In genomic region chr1:42387919-42388684, GRCm38 (mm10) we compare ENCODE assay signal across 18 mouse cellular contexts.
DNase-seq lines count a peak whose midpoint lies in the region; ATAC-seq and TF ChIP-seq lines count a peak whose summit lies in the region.
"Had no signal": no experiment of that assay in that cellular context is flagged by ENCODE, and none has a peak within 500 bp of the region (broad histone marks: within the 10 kb centered on the region; RNA-seq: fewer than 3 reads in every experiment).

No protein-coding gene starts in this region.

- H3K27me3 ChIP-seq in heart, embryonic 11.5 days (ENCODE audit: control insufficient read depth, insufficient read depth, low read length) = no peaks in the 10 kb centered on the region
- H3K27me3 ChIP-seq in heart, embryonic 10.5 days (ENCODE audit: insufficient read depth, poor library complexity, severe bottlenecking) = no peaks in the 10 kb centered on the region
- no peaks in the 10 kb centered on the region for H3K27me3 ChIP-seq in kidney, postnatal 0 days (ENCODE audit: insufficient read depth, low read length)
- no peaks in the 10 kb centered on the region for H3K27me3 ChIP-seq in E14TG2a.4 (ENCODE audit: insufficient read depth, low read length)
- no peaks in the 10 kb centered on the region for H3K27me3 ChIP-seq in intestine, embryonic 16.5 days (replicated peaks; ENCODE audit: control insufficient read depth, insufficient read depth, low read length)

- no peaks in the 10 kb centered on the region for H3K4me1 ChIP-seq in heart, embryonic 11.5 days (ENCODE audit: control insufficient read depth, insufficient read depth, low read length)
- no peaks in the 10 kb centered on the region for H3K4me1 ChIP-seq in heart, embryonic 10.5 days
- H3K4me1 ChIP-seq in kidney, postnatal 0 days (replicated peaks; ENCODE audit: insufficient read depth, low read length) = no peaks in the 10 kb centered on the region
- peaks cover 11% of the 10 kb centered on the region; the same call in 1 of the 2 replicates for H3K4me1 ChIP-seq in E14TG2a.4 (replicated peaks; ENCODE audit: low read depth, low read length)
- H3K4me1 ChIP-seq in intestine, embryonic 16.5 days (ENCODE audit: control insufficient read depth, insufficient read depth, low read length) = peaks cover 3% of the 10 kb centered on the region; the same call in 1 of the 2 replicates

- no peaks in the 10 kb centered on the region for H3K9me3 ChIP-seq in heart, embryonic 11.5 days (replicated peaks; ENCODE audit: control insufficient read depth, low read length)
- H3K9me3 ChIP-seq in heart, embryonic 10.5 days = no peaks in the 10 kb centered on the region
- H3K9me3 ChIP-seq in kidney, postnatal 0 days (replicated peaks; ENCODE audit: low read length) = no peaks in the 10 kb centered on the region
- H3K9me3 ChIP-seq in E14TG2a.4 (ENCODE audit: low read length) = peaks cover 7% of the 10 kb centered on the region
- H3K9me3 ChIP-seq in intestine, embryonic 16.5 days (ENCODE audit: control insufficient read depth, low read length) = no peaks in the 10 kb centered on the region

- no peak for DNase-seq in heart, embryonic 10.5 days (ENCODE audit: low spot score)
- peak; percentile 21 for DNase-seq in kidney, postnatal 0 days (ENCODE audit: low spot score)
- no peak for DNase-seq in kidney, adult 18-20 months
- DNase-seq in testis, postnatal 10 days (ENCODE audit: low spot score) = no peak
- no peak for DNase-seq in cerebellum, postnatal 36 days
- DNase-seq: adrenal gland, adult 8-10 months; B cell, adult 2 months; cerebellum, postnatal 14 days; lung, adult 2 months; right cerebral cortex, postnatal 25 days; thymus, postnatal 14 days had no signal

- H3K9ac ChIP-seq in heart, embryonic 11.5 days (ENCODE audit: low read depth, low read length) = no peak overlapping the region
- no peak overlapping the region for H3K9ac ChIP-seq in kidney, postnatal 0 days (ENCODE audit: low read depth, low read length)
- H3K9ac ChIP-seq in intestine, embryonic 16.5 days (ENCODE audit: low read depth, low read length) = no peak overlapping the region

- H3K4me3 ChIP-seq in heart, embryonic 11.5 days (ENCODE audit: low read depth, low read length) = no peak overlapping the region
- no peak overlapping the region for H3K4me3 ChIP-seq in heart, embryonic 10.5 days
- no peak overlapping the region for H3K4me3 ChIP-seq in kidney, postnatal 0 days (replicated peaks; ENCODE audit: low read depth, low read length)
- peak overlapping the region; percentile 17; the same call in 1 of the 2 replicates for H3K4me3 ChIP-seq in E14TG2a.4 (replicated peaks; ENCODE audit: low read length)
- no peak overlapping the region for H3K4me3 ChIP-seq in intestine, embryonic 16.5 days (ENCODE audit: low read length)
- H3K4me3 ChIP-seq: layer of hippocampus, adult 2 months; myocyte had no signal

- no peak for TF ChIP-seq CTCF in kidney, postnatal 0 days (IDR thresholded peaks at IDR 0.05; ENCODE audit: low read depth)
- no peak for TF ChIP-seq CTCF in E14TG2a.4 (conservative IDR thresholded peaks at IDR 0.05; ENCODE audit: low read length)

- no peaks in the 10 kb centered on the region for H3K36me3 ChIP-seq in heart, embryonic 11.5 days (ENCODE audit: control insufficient read depth, insufficient read depth, low read length)
- no peaks in the 10 kb centered on the region for H3K36me3 ChIP-seq in heart, embryonic 10.5 days
- no peaks in the 10 kb centered on the region for H3K36me3 ChIP-seq in kidney, postnatal 0 days (ENCODE audit: insufficient read depth, low read length)
- no peaks in the 10 kb centered on the region for H3K36me3 ChIP-seq in E14TG2a.4 (ENCODE audit: insufficient read depth, low read length)
- H3K36me3 ChIP-seq in intestine, embryonic 16.5 days (ENCODE audit: control insufficient read depth, insufficient read depth, low read length) = no peaks in the 10 kb centered on the region

- ATAC-seq in heart, embryonic 11.5 days (replicated peaks; ENCODE audit: insufficient number of reproducible peaks, low FRiP score, low TSS enrichment) = no peak
- ATAC-seq in kidney, postnatal 0 days (replicated peaks; ENCODE audit: low FRiP score, low read depth) = no peak
- ATAC-seq in intestine, embryonic 16.5 days = peak; percentile 98
- ATAC-seq: inflammation-experienced regulatory T-cells, adult 6 months had no signal

- peak overlapping the region; percentile 25 for H3K4me2 ChIP-seq in heart, embryonic 11.5 days
- 0 out of 2 replicates have a peak overlapping the region, but pooled peaks have one; percentile 10 for H3K4me2 ChIP-seq in kidney, postnatal 0 days (ENCODE audit: low read length)
- 0 out of 2 replicates have a peak overlapping the region, but pooled peaks have one; percentile 6 for H3K4me2 ChIP-seq in intestine, embryonic 16.5 days (ENCODE audit: low read depth, low read length)

- 38% methylated on average over 18 of the region's 18 CpGs for WGBS in heart, embryonic 11.5 days (ENCODE audit: insufficient replicate concordance)
- 45% methylated on average over 18 of the region's 18 CpGs for WGBS in heart, embryonic 10.5 days
- WGBS in kidney, postnatal 0 days = 30% methylated on average over 18 of the region's 18 CpGs
- WGBS in intestine, embryonic 16.5 days = 42% methylated on average over 18 of the region's 18 CpGs

- H3K27ac ChIP-seq in heart, embryonic 11.5 days (ENCODE audit: low read depth, low read length) = no peak overlapping the region
- H3K27ac ChIP-seq in heart, embryonic 10.5 days = no peak overlapping the region
- H3K27ac ChIP-seq in kidney, postnatal 0 days = no peak overlapping the region
- H3K27ac ChIP-seq in intestine, embryonic 16.5 days (ENCODE audit: low read length) = no peak overlapping the region
- H3K27ac ChIP-seq: layer of hippocampus, adult 2 months; macrophage had no signal
